Comparison of ENCODE assay signal across 16 mouse cellular contexts in the genomic region with DNA sequence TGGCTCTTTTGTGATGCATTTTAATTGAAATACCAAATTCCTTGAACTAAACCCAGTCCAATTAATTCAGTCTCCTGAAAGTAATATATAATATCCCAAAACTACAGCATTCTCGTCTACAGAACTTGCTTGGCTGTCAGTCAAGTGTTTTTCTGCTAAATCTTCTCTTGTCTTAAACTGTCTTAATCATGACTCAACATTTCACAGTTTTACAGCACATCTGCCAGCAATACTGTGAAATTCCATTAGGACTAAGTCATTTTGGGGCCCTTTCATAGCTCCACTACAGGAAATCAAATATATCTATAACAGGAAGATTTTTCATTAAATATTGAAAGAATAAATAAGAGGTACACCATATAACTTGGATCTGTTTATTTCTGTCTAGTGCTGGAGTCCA.
A peak's percentile ranks its signal among the peaks of the same experiment; 100 is the strongest.
DNase-seq lines count a peak whose midpoint lies in the region.
"Had no signal": no experiment of that assay in that cellular context is flagged by ENCODE, and none has a peak within 500 bp of the region (broad histone marks: within the 10 kb centered on the region; RNA-seq: fewer than 3 reads in every experiment).

No protein-coding gene starts in this region.

- DNase-seq in 3T3-L1 (ENCODE audit: low read depth, low spot score): peak; percentile 59
- peak; percentile 58 for DNase-seq in brain, adult 2 months (ENCODE audit: low read depth, low spot score)
- DNase-seq in cerebellum, adult 11-12 months: no peak
- no peak for DNase-seq in urinary bladder, postnatal 36 days (ENCODE audit: low spot score in 2 of 2)
- DNase-seq: adrenal gland, adult 2 months; adrenal gland, adult 8-10 months; adrenal gland, postnatal 10 days; adrenal gland, postnatal 14 days; adrenal gland, postnatal 25 days; adrenal gland, postnatal 36 days; B cell, adult 2 months; cerebellum, adult 11 months; cerebellum, adult 18-20 months; cerebellum, adult 2 months; cerebellum, adult 8-10 months; cerebellum, adult 9-10 months had no signal

Comparison
In these comparisons a context has a peak if more than half of its experiments do, and no peak if none do; other contexts are left out.
1. DNase-seq: peak in 3T3-L1 (single experiment) and brain, adult 2 months (single experiment); none in cerebellum, adult 11-12 months (single experiment) and urinary bladder, postnatal 36 days (0 of 2).